Mouse (Mus musculus) mouse trophoblast stem cell (cell line): ENCODE measurements around the gene Ccdc34.

Experiments used
- in situ Hi-C, 2 experiments: fragments of 300-500 bp; cut with MseI, MboI; formaldehyde crosslinking; loops; 2 replicates in 1 of 2; 3 replicates in 1 of 2; pipeline ENCODE4 v1.15.1; 2025

The Ccdc34 gene

DNA sequence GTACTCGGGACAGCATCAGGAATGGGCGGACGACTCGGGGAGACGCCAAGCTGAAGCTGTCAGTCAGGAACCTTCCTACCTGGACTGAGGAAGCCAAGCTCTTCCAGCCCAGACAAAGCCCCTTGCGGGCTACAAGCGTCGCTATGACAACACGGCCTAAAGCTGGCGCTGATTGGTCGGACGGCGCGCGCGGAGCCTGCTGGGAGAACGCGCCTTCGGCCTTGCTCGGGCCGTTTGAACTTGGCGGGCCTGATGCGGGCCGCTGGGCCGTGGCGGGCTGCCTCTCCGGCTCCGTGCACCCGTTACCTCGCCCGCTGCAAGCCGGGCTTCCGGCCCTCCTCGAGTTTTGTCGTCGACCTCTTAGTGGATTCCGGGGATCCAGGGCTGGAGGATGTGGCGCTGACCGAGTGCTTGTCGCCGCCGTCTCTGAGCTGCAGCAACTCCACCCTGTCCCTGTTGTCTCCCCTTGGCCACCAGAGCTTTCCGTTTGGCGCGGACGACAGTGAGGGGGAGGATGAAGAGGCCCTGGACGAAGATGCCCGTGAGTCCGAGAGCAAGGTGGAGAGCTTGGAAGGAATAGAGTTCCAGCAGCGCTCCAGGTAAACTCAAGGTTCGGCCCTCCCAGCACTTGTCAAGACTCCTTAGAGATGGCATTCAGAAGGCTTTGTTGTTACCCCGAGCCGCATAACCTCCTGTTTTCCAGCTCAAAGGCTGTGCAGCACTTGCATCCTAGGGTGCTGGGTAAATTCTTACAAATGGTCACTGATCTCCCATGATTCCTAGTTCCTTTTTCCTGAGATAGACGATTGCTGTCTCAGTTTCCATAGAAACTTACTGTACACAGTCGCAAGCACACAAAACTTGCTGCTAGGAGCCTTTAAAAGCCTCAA, at the start of gene Ccdc34:
Ccdc34 (plus strand) TSS at position 202 of the 890 bp plus-strand sequence.
- in situ Hi-C loops: loop anchor here (10.0 to 25.0 kb wide), 2 partner anchors 106 to 113 kb away; partner anchors contain the start of gene Lgr4 (in 1 of the 2)

DNA sequence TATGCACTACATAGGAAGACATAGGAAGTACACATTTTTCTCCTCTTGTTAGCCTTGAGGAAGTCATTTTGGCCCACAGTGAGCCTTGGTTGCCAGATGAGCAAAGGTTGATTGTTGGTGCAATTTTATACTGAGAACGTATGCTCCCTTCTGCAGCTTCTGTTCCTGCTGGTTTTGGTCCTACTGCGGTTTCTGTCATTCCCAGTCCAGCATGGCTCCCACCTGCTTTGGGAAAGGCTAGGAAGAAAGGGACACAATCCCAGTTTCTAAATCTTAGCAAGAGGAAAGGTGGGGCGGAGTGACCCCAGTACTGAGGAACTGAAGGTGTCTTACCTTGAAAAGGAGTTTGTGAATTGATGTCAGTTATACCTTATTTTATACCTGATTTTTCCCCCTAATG, 48.2 kb upstream of the Ccdc34 start:
- in situ Hi-C loops: no loop called here

DNA sequence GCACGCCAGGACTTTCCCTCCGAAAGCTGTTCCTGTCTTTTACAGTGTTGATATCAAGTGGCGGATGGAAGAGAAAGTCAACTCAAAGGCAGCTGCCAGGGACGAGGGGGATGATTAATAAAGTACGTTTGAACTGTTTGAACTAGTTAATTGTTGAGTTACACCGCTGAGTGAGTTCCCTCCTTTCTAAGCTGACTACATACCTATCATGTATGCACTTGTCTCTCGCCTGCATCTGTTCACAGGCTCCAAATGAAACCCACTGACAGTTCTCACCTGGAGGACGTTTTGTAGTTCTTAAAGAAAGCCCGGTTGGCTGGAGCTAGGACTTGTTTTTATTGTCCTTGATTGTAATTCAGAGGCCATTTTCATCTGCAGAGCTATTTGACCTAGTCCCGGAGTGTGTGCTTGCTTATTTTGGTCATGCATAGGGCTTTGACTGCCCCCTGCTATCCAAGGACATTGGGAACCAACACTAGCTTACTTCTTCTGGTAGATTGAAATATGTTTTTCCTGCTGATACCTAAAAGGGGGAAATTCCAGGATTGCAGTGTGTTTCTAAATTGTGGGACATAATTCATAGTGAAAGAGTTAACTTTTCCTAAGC, 47.6 kb upstream of the Ccdc34 start:
- in situ Hi-C loops: no loop called here

DNA sequence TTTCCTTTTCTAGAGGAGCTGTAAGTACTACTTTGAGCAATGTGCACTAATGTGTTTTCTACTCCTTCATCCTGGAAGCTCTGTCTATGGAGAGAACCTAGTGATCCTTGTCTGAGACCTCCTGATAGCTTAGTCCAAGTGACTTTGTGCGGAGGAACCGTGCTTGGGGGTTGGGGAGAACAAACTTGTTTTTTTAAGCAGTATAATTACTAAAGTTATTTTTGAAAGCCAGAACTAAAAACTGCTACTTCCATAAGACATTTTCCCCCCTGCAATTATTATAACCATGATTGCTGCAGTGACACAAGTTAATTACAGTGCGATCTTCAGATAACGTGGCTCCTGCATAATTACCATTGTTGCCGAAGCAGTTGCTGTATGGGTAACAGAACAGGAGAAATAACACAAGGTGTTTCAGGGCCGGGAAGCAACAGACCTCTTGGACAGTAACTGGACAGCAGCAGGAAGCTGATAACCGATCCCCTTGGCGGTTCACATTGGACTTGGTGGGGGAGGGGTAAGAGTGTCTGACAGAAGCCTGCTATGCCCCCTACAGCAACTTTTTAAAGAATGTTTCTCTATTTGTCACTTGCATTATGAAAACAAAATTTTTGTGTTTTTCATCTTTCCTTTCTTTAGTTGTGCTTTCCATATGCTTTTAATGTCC, 46.7 kb upstream of the Ccdc34 start:
- in situ Hi-C loops: no loop called here

DNA sequence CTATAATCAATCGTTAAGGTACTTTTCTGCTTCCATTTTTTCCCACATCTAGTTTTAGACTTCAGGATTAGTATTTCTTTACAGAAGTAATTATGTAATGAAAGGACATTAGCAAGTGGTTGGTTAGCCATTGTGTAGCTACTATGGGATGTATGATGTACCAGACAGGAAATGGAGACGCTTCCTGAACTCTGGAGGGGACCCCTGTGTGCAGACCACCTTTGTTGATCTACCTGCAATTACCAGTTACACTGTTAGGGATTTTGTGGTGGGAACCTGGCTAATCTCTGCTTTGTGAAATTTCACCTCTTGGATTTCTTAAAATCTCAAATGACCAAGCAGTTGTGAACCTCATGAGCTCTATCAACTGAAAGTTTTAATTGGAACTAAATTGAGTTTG, 45.3 kb upstream of the Ccdc34 start:
- in situ Hi-C loops: no loop called here

DNA sequence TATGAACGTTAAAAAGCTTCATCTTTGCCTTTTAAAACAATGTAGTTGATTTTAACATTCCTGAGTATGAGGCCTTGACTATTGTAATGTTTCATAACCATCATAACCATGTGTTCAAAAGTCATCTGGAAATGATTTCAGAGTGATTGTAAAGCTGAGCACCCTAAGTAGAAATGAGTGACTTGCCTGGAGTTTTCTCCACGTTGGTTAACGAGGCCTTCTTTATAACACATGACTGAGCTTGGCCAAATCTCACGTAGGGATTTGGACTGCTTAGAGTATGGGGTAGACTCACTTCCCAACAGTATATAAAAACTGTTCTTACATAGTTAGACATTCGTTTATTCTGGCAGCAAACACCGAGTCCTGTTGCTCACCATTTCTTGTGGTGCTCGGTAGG, 44.7 kb upstream of the Ccdc34 start:
- in situ Hi-C loops: no loop called here

DNA sequence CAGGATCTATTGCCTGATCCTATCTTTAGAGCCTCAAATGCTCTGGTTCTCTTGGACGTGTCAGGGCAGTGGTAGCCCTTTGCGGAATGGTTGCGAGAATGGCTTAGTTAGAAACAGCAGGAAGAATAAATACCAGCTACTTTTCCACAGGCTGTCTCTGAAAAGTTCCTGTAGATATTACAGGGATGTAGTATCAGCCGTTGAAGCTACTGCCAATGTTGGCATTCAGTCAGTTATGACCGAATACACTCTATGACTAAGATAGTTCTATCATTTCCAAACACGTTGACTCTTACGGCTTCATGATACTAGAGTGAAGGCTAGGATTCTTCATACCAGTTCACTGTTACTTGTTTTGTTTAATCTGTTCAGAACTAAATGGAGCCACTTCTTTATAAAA, 42.8 kb upstream of the Ccdc34 start:
- in situ Hi-C loops: no loop called here

DNA sequence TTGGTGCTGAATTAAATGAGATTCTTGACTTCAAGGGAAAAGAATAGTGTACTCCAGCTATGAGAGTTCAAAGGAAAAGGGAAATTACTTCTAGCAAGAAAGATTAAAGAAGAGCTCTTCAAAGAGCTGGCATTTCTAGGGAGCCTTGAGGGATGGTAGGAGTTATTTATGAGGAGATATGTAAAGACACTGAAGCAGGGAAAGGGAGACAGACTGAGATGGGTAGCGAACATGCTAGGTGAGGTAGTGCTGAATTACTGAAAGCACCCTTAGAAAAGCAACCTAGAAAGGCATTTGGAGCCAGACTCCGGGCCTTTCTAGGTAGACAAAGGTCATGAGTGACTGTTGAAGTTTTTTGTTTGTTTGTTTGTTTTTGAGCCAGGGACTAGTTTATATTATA, 41.4 kb upstream of the Ccdc34 start:
- in situ Hi-C loops: no loop called here

DNA sequence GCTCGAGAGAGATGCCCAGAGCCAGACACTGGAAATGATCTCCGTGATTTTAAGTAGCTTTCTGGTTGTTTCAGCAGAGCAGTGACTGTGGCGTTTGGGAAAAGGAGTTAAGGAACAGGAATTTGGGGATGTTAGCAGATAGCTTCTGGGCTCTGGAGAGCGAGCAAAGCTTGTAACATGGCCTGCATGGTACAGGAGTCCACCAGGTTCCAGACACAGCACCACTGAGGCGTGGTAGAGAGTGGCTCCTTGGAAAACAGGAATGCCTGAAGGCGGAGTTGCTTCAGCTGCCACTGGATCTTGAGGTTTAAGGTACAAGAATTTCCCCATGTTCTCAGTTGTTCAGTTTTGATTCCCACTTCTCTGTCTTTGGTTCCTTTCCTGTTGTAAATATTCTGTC, 40.3 kb upstream of the Ccdc34 start:
- in situ Hi-C loops: no loop called here

DNA sequence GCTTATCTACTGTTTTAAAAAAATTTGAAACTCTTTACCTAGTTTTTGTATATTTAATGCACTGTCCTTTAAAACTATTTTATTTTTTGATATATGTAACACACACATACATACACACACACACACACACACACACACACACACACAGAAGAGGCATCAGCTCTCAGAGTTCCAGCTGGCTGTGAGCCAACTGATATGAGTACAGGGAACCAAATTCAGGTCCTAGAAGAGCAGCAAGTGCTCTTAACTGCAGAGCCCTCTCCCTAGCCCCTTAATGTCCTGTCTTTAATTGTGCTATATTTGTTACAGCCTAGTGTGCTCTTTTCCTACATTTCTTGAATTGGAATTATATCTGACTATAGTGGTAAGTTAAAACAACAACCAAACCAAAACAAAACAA, 38.4 kb upstream of the Ccdc34 start:
- in situ Hi-C loops: no loop called here

DNA sequence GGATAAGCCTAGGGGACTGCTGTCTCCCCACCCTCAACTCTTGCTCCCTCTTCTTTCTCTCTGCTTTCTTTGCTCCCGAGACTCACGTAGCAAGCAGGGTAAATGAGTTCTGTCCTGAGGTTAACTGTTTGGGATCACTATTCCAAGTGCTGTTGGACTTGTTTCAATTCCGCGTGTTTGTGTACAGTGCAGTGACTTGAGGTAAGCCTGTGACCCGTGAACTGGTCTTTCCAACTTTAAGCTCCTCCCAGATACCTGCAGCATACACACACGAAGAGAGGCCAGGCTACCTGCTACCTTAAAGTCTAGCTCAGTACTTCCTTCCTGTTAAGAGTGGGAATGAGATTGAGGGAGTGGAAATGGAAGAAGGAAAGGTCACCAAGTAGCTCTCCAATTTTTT, 34.2 kb upstream of the Ccdc34 start:
- in situ Hi-C loops: no loop called here

DNA sequence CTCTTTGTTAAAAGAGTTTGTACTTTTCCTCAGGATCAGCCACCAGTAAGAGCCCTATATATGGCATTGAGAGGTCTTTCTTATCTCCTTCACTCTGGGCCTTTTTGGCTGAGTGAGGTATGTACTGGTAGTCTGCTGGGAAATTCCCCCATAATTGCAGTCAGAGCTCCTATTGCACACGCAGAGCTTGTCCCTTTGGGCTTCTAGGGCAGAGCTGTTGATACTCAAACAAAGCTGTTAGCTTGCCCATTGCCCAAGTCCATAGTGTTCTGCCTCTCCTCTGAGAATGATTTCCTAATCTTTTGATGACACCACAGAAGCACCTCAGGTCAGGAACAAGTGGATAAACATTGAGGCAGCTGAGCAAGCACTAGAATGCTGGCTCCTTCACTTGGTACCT, 32.7 kb upstream of the Ccdc34 start:
- in situ Hi-C loops: no loop called here

DNA sequence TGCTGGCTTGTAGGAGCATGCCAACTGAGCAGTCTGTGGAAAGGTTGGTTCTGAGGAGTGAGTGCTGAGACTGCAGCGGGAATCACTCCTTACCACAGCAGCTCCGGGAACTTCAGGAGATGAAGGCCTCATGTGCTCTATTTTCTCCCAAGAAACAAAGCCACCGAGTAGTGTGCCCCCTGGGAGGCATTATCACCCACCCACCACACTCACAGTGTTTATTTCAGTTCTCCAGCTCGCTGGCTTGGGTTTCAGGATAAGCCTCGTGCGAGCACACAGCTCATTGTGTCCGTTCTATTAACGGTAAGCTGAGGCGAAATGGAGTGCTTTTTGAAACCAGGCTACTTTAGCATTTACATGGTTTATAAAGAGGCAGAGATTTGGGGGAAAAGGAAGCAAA, 32.1 kb upstream of the Ccdc34 start:
- in situ Hi-C loops: no loop called here

DNA sequence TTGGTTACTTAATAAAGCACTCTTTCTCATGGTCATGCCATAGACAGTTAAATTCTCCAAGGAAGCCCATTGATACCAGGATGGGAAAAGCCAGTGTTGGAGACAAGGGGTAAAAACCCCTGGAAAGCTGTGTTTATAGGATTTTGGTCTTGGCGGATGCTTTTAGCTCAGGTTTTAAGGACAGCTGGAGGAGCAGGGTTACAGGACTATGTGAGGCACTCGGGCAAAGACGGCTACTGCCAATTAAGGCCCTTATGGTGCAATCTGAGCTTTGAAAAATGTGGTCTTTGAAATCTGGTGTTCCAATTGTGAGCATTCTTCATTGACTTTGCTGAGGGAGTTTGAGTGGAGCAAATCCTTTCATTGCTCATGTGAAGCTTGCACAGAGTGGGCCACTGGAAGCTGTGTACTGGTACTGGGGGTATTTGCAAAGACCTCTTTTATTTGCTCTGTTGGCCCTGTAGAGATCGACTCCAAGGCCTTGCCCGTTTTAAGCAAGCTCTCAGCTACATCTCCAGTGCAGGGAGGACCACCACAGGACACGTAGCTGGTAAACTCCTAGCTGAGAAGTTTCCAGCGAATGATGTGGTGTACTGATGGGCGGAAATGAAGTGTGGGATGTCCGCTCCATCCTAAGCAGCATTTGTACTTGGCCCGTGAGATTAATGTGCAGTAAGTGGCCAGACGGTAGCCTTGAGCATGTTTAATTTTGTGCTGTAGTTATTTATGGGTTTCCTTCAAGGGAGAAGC, 31.4 kb upstream of the Ccdc34 start:
- in situ Hi-C loops: no loop called here

DNA sequence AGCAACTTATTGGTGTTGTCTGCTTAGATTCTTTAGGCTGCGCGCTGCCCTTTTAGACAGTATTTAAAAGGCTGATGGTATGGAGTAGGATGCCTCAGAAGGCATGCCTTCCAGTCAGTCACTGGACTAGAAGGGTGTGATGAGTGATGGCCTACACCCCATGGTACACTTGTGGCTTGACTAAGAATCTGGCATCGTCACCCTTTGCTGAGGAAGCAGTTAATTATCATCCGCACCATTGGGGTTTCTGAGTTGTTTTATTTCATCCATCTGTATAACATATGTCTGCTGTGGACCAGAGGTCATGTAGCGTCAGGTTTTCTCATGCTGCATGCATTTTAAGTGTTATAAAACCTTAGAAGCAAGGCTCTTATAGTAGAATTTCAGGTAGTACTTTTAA, 29.7 kb upstream of the Ccdc34 start:
- in situ Hi-C loops: no loop called here

DNA sequence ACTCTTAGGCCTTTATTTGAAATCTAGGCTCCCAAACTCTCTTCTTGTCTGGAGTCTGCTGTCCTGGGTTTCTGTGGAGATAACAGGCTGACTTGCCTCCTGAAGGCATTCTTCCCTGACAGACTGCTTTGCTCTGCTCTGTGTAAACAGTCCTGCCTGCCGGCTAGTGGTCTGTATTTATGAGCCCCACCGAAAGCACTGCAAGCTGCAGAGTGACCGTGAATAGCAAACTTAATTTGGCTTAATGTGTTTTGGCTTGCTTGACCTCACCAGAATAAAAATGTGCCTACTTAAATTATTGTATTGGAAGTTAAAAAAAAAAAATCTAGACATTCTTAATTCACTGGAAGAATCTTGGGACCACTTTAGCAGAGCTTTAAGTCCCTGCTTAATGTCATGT, 28.4 kb upstream of the Ccdc34 start:
- in situ Hi-C loops: no loop called here

DNA sequence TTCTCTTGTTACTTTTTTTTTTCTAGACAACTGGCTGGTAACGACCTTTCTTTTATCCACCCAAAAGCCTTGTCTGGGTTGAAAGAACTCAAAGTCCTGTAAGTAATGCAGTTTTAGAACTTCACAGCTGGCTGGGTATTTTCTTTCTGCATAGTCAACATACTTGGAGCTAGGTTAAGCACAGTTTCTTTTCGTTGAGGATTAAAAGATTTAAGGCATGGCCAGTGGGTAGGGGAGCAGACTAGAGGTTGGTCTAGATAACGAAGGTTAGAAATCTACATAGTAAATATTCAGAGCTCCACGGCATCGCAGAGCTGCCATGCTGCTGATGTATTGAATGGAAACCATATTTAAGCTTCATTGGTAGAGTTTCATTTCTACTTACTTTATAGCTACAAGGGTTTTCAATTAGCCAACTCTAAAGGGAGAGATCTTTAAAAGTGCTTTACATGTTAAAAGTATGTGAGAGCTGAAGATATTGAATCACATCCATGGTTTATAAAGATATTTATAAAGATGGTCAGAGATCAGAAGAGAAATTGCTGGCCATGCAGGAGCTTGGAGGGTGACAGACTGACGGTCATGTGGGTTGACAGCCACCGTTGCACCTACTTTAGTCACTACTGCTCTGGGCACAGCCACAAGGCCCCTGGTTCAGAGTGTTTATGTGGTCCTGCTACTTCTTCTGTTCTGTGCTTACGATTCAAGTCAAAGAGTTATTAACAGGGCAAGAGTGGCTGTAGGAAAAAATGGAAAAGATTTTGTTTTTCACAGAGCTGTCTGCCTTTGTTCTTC, 27.7 kb upstream of the Ccdc34 start:
- in situ Hi-C loops: no loop called here

DNA sequence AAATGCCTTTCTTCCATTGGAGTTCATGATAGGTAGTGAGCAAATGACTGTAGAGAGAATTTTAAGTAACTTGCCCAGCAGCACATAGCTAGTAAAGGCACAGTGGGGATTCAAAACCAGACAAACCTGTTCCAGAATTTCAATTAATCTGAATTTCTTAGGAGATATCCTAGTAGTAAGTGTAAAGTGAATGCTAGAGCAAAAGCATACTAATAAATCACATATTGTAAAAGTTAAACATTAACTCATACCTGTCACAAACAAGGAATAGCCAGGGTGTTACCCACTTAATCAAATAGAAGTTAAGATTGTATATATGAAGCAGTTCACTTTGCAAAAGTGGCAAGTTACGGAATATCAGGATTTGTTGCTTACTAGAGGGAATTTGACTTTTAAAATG, 25.9 kb upstream of the Ccdc34 start:
- in situ Hi-C loops: no loop called here

DNA sequence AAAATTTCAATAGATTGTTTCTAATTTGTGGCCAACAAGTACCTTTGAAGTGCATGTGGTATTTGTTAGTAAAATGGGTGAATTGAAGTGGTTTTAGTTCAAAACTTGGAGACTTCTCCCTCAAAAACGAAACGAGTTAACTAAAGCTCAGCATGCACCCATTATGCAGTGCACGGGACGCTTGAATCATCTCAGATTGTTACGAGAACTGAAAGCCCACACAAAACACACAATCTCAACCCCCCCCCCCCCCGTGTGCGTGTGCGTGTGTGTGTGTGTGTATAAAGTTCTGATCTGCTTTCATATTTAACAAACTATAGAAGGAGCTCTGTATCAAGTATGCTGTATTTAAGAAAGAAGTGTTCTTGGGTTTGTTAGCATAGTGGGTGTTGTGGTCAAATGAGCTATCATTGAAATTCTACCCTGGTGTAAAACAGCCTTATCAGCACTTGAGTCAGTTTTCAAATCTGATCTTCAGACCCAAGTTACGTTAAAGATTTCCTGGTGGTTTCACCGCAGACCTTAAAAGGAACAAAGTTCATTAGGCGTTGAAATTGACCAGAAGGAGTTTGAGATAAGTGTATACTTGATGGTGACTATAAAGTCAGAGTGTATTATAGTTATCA, 25.1 kb upstream of the Ccdc34 start:
- in situ Hi-C loops: no loop called here

DNA sequence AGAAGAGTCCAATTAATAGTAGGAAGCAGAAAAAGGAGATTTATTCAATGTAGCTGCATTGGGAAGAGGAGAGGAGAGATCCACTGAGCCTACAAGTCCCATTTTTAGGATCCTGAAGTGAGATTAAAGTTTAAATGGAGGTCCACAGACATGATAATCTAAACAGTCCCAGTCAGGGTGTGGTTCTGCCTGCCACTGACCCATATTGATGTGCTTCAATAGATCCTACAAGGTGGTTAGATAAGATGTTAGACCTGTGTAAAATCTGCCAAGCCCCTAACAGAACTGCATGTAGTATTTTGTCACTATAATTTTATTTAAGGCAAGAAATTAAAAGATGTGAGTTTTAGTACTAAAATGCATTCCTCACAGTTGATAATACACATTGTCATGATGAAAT, 24.2 kb upstream of the Ccdc34 start:
- in situ Hi-C loops: no loop called here

DNA sequence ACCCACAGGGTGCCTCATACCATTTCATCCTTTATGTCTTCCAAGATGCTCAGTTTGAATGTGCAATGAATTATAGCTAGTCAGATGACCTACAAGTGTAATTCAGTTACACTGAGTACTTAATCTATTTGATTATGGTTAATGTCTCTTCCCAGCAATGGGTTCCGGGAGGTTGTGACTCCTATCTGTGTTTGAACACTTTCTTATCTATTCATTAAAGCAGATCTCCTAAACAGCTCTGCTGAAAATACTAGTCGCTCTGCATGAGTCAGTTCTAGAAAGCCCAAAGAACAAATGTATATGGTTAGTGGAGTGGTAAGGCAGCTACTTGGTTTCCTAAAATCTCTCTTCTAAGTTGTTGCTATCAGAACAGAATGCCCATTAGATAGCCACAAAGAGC, 22.6 kb upstream of the Ccdc34 start:
- in situ Hi-C loops: no loop called here
